Mouse (Mus musculus) spleen, postnatal 36 days (tissue): Measurements from ENCODE around the gene Tlx2.

Experiments
- DNase-seq, 2 experiments: peaks; one replicate each; pipeline ENCODE4 v3.0.0; 2022; ENCODE audit warnings: low spot score in 2 of 2, mixed read lengths in 1 of 2

The Tlx2 gene

GRCm38 (mm10) chr6:83092416-83093127, 22.5 kb upstream of the Tlx2 start:
- DNase-seq, result no peak

DNA sequence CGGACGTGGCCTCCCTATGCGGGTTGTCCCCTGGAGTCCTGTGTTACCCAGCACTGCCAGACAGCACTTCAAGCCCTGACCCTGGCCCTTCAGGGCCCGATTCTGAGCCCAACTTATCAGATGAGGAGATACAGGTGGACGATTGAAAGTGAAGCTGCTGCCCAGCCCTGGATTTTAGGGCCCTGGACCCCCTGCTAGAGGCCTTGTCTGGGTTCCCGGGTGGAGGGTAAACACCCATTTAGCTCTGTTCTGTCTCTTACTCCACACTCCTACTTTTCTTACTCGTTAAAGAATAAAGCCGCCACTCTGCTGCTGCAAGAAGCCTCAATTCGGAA, 17.8 kb upstream of the Tlx2 start:
- DNase-seq, result no peak

- no peak for DNase-seq
Observed at GRCm38 (mm10) chr6:83087205-83087925, 17.3 kb upstream of the Tlx2 start.

- DNase-seq, result no peak
Observed at GRCm38 (mm10) chr6:83086121-83087035, 16.3 kb upstream of the Tlx2 start, which contains the start of gene Lbx2. TSS of gene Lbx2 (plus strand) at chr6:83086367.

- DNase-seq, result no peak
Observed at GRCm38 (mm10) chr6:83084477-83084876, 14.4 kb upstream of the Tlx2 start.

- DNase-seq, result no peak
Observed at GRCm38 (mm10) chr6:83083497-83083896, 13.4 kb upstream of the Tlx2 start.

DNA sequence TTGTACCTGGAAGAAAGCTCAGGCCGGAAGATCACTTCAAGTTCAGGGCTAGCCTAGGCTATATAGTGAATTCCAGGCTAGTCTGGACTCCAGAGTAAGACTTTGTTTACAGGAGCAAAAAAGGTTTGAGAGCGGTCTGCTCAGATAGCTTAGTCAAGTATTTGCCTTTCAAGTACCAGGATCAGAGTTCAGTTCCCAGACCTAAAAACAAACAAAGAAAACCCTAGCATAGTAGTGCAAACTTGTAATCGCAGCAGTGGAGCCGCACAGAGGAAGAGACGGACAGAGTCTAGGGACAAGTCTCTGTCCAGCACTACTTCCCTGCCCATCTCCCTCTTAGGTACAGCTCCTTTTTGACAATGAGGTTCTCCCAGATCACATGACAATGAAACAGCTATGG, 10.1 kb upstream of the Tlx2 start:
- DNase-seq, result no peak

- DNase-seq, result peak; percentile 97 to 99
Observed at GRCm38 (mm10) chr6:83078324-83078858, 8.3 kb upstream of the Tlx2 start.

- peak in 1 of 2 experiments; percentile 28 for DNase-seq
Observed at GRCm38 (mm10) chr6:83077630-83078323, 7.7 kb upstream of the Tlx2 start, which contains the start of gene Pcgf1. TSS of gene Pcgf1 (plus strand) at chr6:83077869.

DNA sequence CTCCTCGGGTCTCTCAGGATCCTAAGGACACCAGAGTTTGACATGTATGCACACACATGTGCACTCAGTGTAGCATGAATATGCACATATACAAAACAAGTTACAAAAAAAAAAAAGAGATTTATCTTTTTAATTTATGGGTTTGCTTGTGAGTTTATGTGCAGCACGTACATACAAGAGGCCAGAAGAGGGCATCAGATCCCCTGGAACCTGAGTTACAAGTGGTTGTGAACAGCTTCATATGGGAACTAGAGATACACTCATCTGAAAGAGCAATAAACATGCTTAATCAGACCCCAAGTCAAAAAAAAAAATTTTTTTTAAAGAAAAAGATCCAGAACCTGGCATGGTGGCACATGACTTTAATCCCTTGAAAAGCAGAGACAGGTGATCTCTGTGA, 4.9 kb upstream of the Tlx2 start:
- peak in 1 of 2 experiments; percentile 29 for DNase-seq

DNA sequence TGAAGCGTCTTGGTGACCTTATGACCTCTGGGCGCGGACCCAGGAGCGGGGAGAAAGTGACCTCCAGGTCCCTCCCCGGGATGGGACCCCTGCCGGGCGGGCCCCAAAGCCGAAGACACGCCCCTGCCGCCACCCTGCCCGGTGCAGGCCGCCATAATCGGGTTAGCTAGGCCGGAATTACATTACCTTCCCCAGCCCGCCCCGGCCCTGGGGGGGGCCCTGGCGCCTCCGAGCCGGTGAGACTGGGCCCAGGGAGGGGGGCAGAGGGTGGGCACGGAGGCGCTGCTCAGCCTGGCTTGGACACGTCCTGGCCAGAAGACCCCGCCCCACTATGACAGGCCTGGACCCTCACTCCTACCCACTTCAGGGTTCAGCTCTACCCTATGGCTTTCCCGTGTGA, 1.1 kb upstream of the Tlx2 start:
- DNase-seq, result no peak

DNA sequence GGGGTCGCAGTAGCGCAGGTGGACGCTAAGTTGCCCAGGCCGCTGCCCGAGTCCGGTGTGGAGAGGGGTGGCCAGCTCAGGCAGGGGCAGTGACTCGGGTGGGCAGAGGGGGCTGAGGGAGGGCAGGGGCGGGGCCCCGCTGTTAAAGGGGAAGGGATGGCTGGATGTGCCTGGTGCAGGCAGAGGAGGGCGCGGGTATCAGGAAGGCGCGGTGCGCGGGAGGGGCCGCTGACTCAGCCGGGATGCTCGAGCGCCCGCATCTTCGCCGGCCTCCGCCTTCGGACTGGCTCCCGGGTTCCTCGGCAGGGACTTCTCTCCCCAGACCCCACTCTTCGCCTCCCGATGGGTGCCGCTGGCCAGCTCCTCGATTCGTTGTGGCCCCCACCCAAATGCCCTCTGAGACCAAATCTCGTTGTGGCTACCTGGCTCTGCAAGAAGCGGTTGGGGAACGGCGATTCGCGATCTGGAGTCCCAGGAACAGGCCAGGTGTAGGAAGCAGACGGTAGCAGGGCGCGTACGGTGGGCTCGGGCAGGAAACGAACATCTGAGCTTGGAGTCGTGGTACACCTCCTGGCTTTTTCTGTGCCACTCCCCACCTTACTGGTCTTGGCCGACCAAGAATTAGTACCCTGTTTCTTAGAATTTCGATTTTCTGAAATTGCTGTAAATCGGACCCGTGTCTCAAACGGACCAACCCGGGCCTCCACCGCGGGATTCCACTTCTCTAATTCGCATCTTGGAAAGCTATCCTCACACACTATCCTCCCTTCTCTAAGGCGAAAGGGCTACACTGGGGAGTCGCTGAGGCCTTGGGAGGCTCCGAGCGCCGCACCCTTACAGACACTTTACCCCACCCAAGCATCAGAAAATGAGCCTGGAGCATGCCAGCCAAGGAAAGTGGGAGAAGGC, 472 bp upstream of the Tlx2 start:
- no peak for DNase-seq

- DNase-seq, result no peak
Observed at GRCm38 (mm10) chr6:83069488-83070246, 426 bp downstream of the Tlx2 start.

DNA sequence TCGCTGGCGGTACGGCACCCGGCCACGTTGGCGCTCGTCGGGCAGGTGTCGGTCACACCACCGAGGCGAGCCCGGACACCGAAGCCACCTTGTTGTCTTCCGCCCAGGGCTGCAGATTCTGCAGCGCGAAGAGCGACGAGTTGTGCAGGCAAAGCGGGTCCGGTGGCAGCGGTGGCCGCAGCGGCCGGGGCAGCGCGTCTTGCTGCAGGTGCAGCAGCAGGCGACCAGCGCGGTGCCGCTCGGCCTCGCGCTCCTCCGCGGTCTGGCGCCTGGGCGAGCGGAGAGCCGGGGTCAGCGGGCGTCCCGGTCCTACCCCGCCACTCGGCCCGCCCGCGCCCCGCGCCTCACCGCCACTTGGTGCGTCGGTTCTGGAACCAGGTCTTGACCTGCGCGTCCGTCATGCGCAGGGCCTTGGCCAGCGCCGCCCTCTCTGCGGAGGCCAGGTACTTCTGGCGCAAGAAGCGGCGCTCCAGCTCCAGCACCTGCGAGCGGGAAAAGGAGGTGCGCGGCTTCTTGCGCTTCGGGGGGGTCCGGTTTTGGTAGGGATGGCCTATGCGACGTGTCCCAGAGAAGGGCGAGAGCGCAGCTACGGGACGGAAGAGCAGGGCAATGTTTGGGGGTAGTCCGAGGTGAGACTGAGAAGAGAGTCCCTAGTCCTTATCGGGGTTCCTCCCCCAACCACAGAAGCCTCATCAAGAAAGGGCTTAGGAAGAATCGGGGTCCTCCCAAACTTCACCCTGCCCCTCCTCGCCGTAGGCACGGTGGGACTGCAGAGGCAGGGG, 1.2 kb downstream of the Tlx2 start:
- no peak for DNase-seq

DNA sequence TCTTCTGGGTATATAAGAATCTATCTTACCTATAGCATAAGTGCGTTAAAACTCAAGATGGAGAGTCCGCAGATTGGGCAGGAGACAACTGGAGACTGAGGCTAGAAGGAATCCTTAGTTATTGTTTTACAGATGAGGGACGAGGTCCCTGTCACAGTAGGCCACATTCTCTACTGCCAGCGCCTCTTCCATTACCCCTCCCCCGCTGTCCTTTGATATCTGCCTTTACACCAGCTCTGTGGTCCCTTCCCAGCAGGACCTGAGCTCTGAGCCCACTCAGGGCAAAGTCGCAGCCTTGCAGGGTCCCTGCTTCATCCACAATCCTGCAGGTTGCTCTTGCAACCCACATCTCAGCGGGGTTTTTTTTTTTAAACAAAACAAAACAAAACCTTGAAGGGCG, 1.9 kb downstream of the Tlx2 start:
- DNase-seq, result no peak

DNA sequence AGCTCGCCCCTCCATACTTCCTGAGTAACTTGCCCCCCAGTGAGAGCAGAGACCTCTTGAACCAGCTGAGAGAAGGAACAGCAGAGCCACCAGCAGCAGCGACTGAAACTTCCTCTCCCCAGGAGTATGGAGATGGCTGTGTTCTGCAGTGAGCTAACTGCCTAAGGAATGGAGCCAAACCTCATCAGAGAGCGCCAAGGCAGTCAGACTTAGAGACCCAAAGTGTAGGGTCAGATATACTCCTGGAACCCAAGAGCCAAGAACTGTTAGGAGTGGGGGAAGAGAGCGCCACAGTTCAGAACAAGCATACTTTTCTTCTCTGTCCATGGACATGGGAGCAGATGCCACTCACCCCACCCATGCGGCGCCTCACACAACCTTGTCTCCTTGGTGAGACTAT, 3.7 kb downstream of the Tlx2 start:
- DNase-seq, result no peak

- peak in 1 of 2 experiments; percentile 28 for DNase-seq
Observed at GRCm38 (mm10) chr6:83065995-83066394, 4.1 kb downstream of the Tlx2 start.

GRCm38 (mm10) chr6:83058725-83059124, 11.4 kb downstream of the Tlx2 start:
- DNase-seq, result no peak

GRCm38 (mm10) chr6:83057790-83058189, 12.3 kb downstream of the Tlx2 start, which contains the start of gene Dqx1:
TSS of gene Dqx1 (plus strand) at chr6:83057844.
- DNase-seq, result no peak
